Mouse (Mus musculus) MEL (cell line): ENCODE data around the gene Atxn7. TPM values are rescaled to one million over a fixed set of nuclear protein-coding genes. Genes with fewer than 3 reads are reported as not detected.

Experiments
- DNase-seq: peaks from one replicate; pipeline ENCODE4 v3.0.0; 2011; ENCODE audit warnings: low read depth, low spot score
- H3K27ac ChIP-seq: 2 replicates; pipeline ENCODE4 v1.5.1; 2012; ENCODE audit warnings: low read depth, mild to moderate bottlenecking, control low read depth, low read length, moderate library complexity; ENCODE audit not compliant: control insufficient read depth
- H3K27me3 ChIP-seq, 2 experiments: fragments of 150-350 bp in 1 of 2; sonication (generic) in 1 of 2; 2 replicates each; pipeline ENCODE4 v1.6.1; 2012; ENCODE audit warnings: low read length in 2 of 2, mild to moderate bottlenecking in 2 of 2, improper control_type of control experiment in 1 of 2, moderate library complexity in 1 of 2; ENCODE audit not compliant: insufficient read depth in 2 of 2, control insufficient read depth in 1 of 2
- H3K36me3 ChIP-seq, 2 experiments: 2 replicates each; pipeline ENCODE4 v1.6.1; 2012 to 2014; ENCODE audit warnings: low read length in 2 of 2, improper control_type of control experiment in 1 of 2, inconsistent platforms in 1 of 2, mild to moderate bottlenecking in 1 of 2; ENCODE audit not compliant: insufficient read depth in 2 of 2, control insufficient read depth in 1 of 2
- H3K4me1 ChIP-seq, 2 experiments: fragments of 150-350 bp in 1 of 2; sonication (generic) in 1 of 2; 2 replicates each; pipeline ENCODE4 v1.6.1; 2012; ENCODE audit warnings: low read length in 2 of 2, improper control_type of control experiment in 1 of 2, mild to moderate bottlenecking in 1 of 2; ENCODE audit not compliant: insufficient read depth in 2 of 2, control insufficient read depth in 1 of 2
- H3K4me3 ChIP-seq, 2 experiments: fragments of 150-350 bp in 1 of 2; sonication (generic) in 1 of 2; 2 replicates each; pipeline ENCODE4 v1.5.1; 2012; ENCODE audit warnings: low read depth in 2 of 2, low read length in 2 of 2, mild to moderate bottlenecking in 2 of 2, moderate library complexity in 2 of 2, control low read depth in 1 of 2, improper control_type of control experiment in 1 of 2; ENCODE audit not compliant: control insufficient read depth in 1 of 2, insufficient read depth in 1 of 2
- H3K79me2 ChIP-seq: 2 replicates; pipeline ENCODE4 v1.6.1; 2012; ENCODE audit warnings: mild to moderate bottlenecking, low read length, moderate library complexity; ENCODE audit not compliant: control insufficient read depth, poor library complexity, insufficient read depth
- H3K9ac ChIP-seq: 2 replicates; pipeline ENCODE4 v1.6.1; 2012; ENCODE audit warnings: low read depth, mild to moderate bottlenecking, control low read depth, low read length, moderate library complexity; ENCODE audit not compliant: control insufficient read depth, poor library complexity, severe bottlenecking
- H3K9me3 ChIP-seq: fragments of 150-350 bp; sonication (generic); replicated peaks from 2 replicates; pipeline ENCODE4 v1.6.1; 2012; ENCODE audit warnings: mild to moderate bottlenecking, low read length, improper control_type of control experiment, moderate library complexity; ENCODE audit not compliant: insufficient read depth
- BHLHE40 ChIP-seq: IDR thresholded peaks from 2 replicates; pipeline ENCODE4 v1.6.1; 2012; ENCODE audit warnings: low read depth, mild to moderate bottlenecking, inconsistent platforms, low read length, improper control_type of control experiment, borderline replicate concordance
- CHD1 ChIP-seq: IDR thresholded peaks from 2 replicates; pipeline ENCODE4 v1.6.1; 2012; ENCODE audit warnings: low read depth, mild to moderate bottlenecking, inconsistent platforms, low read length, improper control_type of control experiment
- EP300 ChIP-seq, 2 experiments: IDR thresholded peaks; 2 replicates each; pipeline ENCODE4 v1.6.1; 2011; ENCODE audit warnings: improper control_type of control experiment in 2 of 2, low read length in 2 of 2, low read depth in 1 of 2, mild to moderate bottlenecking in 1 of 2
- GABPA ChIP-seq: IDR thresholded peaks from 2 replicates; pipeline ENCODE4 v1.6.1; 2012; ENCODE audit warnings: low read depth, mild to moderate bottlenecking, inconsistent platforms, low read length, improper control_type of control experiment, moderate library complexity
- KAT2A ChIP-seq: conservative IDR thresholded peaks from 2 replicates; pipeline ENCODE4 v1.6.1; 2012; ENCODE audit warnings: low read depth, low read length, improper control_type of control experiment, inconsistent platforms
- MAFK ChIP-seq: IDR thresholded peaks from 2 replicates; pipeline ENCODE4 v1.6.1; 2011; ENCODE audit warnings: low read depth, mild to moderate bottlenecking, low read length, improper control_type of control experiment, borderline replicate concordance
- MEF2A ChIP-seq: IDR thresholded peaks from 2 replicates; pipeline ENCODE4 v1.6.1; 2014; ENCODE audit warnings: low read depth, mild to moderate bottlenecking, inconsistent platforms, low read length, improper control_type of control experiment; ENCODE audit not compliant: poor library complexity, insufficient replicate concordance, severe bottlenecking; ENCODE audit errors: extremely low read depth
- MXI1 ChIP-seq: IDR thresholded peaks from 2 replicates; pipeline ENCODE4 v1.6.1; 2011; ENCODE audit warnings: mild to moderate bottlenecking, low read depth, low read length, improper control_type of control experiment
- MYC ChIP-seq: IDR thresholded peaks from 2 replicates; pipeline ENCODE4 v1.6.1; 2011; ENCODE audit warnings: low read depth, mild to moderate bottlenecking, low read length, improper control_type of control experiment, moderate library complexity
- POLR2A ChIP-seq, 2 experiments: IDR thresholded peaks; 2 replicates each; pipeline ENCODE4 v1.6.1; 2011 to 2012; ENCODE audit warnings: low read length in 2 of 2, mild to moderate bottlenecking in 2 of 2, control low read depth in 1 of 2, improper control_type of control experiment in 1 of 2, low read depth in 1 of 2, moderate library complexity in 1 of 2; ENCODE audit not compliant: control insufficient read depth in 1 of 2, insufficient read depth in 1 of 2, poor library complexity in 1 of 2
- POLR2AphosphoS5 ChIP-seq: IDR thresholded peaks from 2 replicates; pipeline ENCODE4 v1.6.1; 2012; ENCODE audit warnings: low read depth, borderline replicate concordance, mild to moderate bottlenecking, inconsistent platforms, low read length, moderate library complexity, mixed read lengths
- SMC3 ChIP-seq: IDR thresholded peaks from 2 replicates; pipeline ENCODE4 v1.6.1; 2011; ENCODE audit warnings: low read depth, low read length, improper control_type of control experiment
- TAL1 ChIP-seq: IDR thresholded peaks from 2 replicates; pipeline ENCODE4 v1.6.1; 2012; ENCODE audit warnings: mild to moderate bottlenecking, inconsistent platforms, low read length, moderate library complexity, mixed read lengths
- TCF12 ChIP-seq: IDR thresholded peaks from 2 replicates; pipeline ENCODE4 v1.6.1; 2014; ENCODE audit warnings: low read depth, mild to moderate bottlenecking, inconsistent platforms, low read length, improper control_type of control experiment, moderate library complexity
- UBTF ChIP-seq: IDR thresholded peaks from 2 replicates; pipeline ENCODE4 v1.6.1; 2012; ENCODE audit warnings: low read depth, mild to moderate bottlenecking, inconsistent platforms, low read length, improper control_type of control experiment, moderate library complexity, borderline replicate concordance; ENCODE audit not compliant: insufficient read depth
- USF1 ChIP-seq: IDR thresholded peaks from 2 replicates; pipeline ENCODE4 v1.6.1; 2014; ENCODE audit warnings: low read depth, mild to moderate bottlenecking, inconsistent platforms, low read length, improper control_type of control experiment, moderate library complexity
- ZC3H11A ChIP-seq: IDR thresholded peaks from 2 replicates; pipeline ENCODE4 v1.6.1; 2012; ENCODE audit warnings: low read depth, mild to moderate bottlenecking, inconsistent platforms, low read length, improper control_type of control experiment
- ZNF384 ChIP-seq: IDR thresholded peaks from 2 replicates; pipeline ENCODE4 v1.6.1; 2012; ENCODE audit warnings: low read depth, mild to moderate bottlenecking, inconsistent platforms, low read length, improper control_type of control experiment
- polyA plus RNA-seq, 2 experiments: library from polyadenylated mRNA; stranded (reverse) in 1 of 2; unstranded in 1 of 2; fragments of >175 nt in 1 of 2; fragments of >200 nt in 1 of 2; gene quantifications; 2 replicates each; pipeline versions ENCODE4 v1.2.1 to v1.2.4; 2012; ENCODE audit warnings: low replicate concordance in 2 of 2, low read depth in 1 of 2; ENCODE audit not compliant: insufficient read length in 2 of 2, insufficient read depth in 1 of 2, missing spikeins in 1 of 2
- total RNA-seq: library from RNA; depleted of rRNA; stranded (reverse); fragments of 300-350 nt; gene quantifications from 2 replicates; pipeline ENCODE4 v1.2.3, GENCODE M21; 2012

Gene Atxn7
- total and polyA plus RNA-seq, 3 experiments = 2.3 to 7.7 TPM; not detected in 1

DNA sequence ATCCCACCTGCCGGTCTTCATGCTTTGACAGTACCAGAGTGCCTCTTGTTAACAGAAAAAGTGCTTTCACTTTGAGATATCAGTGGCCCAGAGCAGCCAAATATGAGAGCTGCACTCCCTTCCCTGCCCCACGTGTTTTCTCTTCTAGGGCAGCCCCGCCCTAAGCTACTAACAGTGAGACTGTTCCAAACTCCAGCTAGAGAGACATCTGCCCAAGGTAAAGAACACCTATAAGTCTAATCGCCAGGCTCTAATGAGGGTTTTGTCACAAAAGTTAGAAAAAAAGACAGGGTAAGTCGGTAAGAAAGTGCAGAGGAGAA is 27.2 kb upstream of the Atxn7 start:
- Histone ChIP-seq H3K4me3 (peak overlapping the region; percentile 53 to 65), H3K9me3 (no peaks in the 10 kb centered on the region), H3K27me3 (no peaks in the 10 kb centered on the region), H3K36me3 (no peaks in the 10 kb centered on the region), H3K4me1 (no peaks in the 10 kb centered on the region), H3K27ac (no peak overlapping the region), H3K79me2 (no peaks in the 10 kb centered on the region), H3K9ac (peak overlapping the region; percentile 55)
- peak; percentile 36 for DNase-seq
- TF ChIP-seq EP300 (IDR thresholded peaks at IDR 0.05; ENCODE audit: low read depth in 1 of 2, low read length in 2 of 2) (no peak), MYC (no peak), SMC3 (no peak), MXI1 (peak; percentile 66), ZNF384 (no peak), KAT2A (no peak), USF1 (peak; percentile 22; the same call in 1 of the 2 replicates), ZC3H11A (no peak)

DNA sequence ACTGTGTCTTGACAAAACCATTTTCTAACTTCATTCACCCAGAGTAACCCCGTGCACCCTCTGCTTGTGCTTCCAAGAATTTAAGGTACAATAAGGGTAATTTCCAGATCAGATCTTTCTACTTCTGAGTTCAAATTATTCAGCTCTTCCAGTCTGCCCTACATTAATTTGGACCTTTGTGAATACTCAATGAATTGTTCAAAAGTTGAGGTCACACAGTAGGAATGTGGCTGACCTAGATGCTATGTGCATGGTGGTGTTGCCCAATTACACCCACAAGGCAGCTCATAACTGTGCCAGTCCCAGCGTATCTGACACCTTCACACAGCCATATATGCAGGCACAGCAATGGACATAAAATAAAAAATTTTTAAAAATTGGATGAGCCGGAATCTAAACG is 16.6 kb upstream of the Atxn7 start:
- no peak overlapping the region for H3K9ac ChIP-seq
- no peaks in the 10 kb centered on the region; a peak in 1 of 4 replicates for H3K36me3 ChIP-seq
- no peaks in the 10 kb centered on the region for H3K27me3 ChIP-seq
- H3K27ac ChIP-seq = no peak overlapping the region
- no peaks in the 10 kb centered on the region for H3K79me2 ChIP-seq
- DNase-seq = no peak
- no peak overlapping the region for H3K4me3 ChIP-seq
- no peaks in the 10 kb centered on the region for H3K9me3 ChIP-seq
- no peaks in the 10 kb centered on the region for H3K4me1 ChIP-seq
- TF ChIP-seq BHLHE40 = no peak
- TF ChIP-seq MAFK = no peak
- TF ChIP-seq GABPA = no peak
- TF ChIP-seq POLR2AphosphoS5 = no peak
- no peak for TF ChIP-seq CHD1
- no peak for TF ChIP-seq TCF12
- no peak for TF ChIP-seq MEF2A
- no peak for TF ChIP-seq POLR2A (IDR thresholded peaks at IDR 0.05; ENCODE audit: control insufficient read depth in 1 of 2, insufficient read depth in 1 of 2, low read depth in 1 of 2, low read length in 2 of 2, poor library complexity in 1 of 2)
- no peak for TF ChIP-seq TAL1
- no peak for TF ChIP-seq UBTF
- no peak for TF ChIP-seq ZC3H11A
